Mouse (Mus musculus) embryonic facial prominence, embryonic 12.5 days (tissue): ENCODE data around the gene Pnn. TPM values are rescaled to one million over a fixed set of nuclear protein-coding genes. Genes with fewer than 3 reads are reported as not detected.

Source experiments
- polyA plus RNA-seq: library from polyadenylated mRNA; unstranded; fragments of >200 nt; fragmentation: Nextera tagmentation; extraction: Ambion mirVana; gene quantifications from 2 replicates; pipeline ENCODE4 v1.2.1, GENCODE M21; 2016

The Pnn gene
- polyA plus RNA-seq, 1 experiment from 2014 or later, result 128 TPM

Other genes with a start within 250 kb of the Pnn start
- 90.9 and 97.6 TPM in 2 replicates for gene Sec23a, start 54.9 kb upstream of the Pnn start, polyA plus RNA-seq
- gene Gemin2, start 53.5 kb upstream of the Pnn start, polyA plus RNA-seq, result 34.2 and 36.6 TPM in 2 replicates
- gene Trappc6b, start 5.4 kb upstream of the Pnn start, polyA plus RNA-seq, result 78.4 and 82.9 TPM in 2 replicates
- 58.0 and 60.3 TPM in 2 replicates for gene Mia2, start 28.9 kb downstream of the Pnn start, polyA plus RNA-seq
- gene Fbxo33, start 152.8 kb downstream of the Pnn start, polyA plus RNA-seq, result 10.4 and 10.6 TPM in 2 replicates